Mouse (Mus musculus) G1E (cell line): ENCODE data around the gene Specc1l. TPM values are rescaled to one million over a fixed set of nuclear protein-coding genes. Genes with fewer than 3 reads are reported as not detected.

Source experiments
- ATAC-seq: 2 replicates; pipeline ENCODE4 v1.8.0; 2016; ENCODE audit warnings: mild to moderate bottlenecking; ENCODE audit not compliant: insufficient number of reproducible peaks, poor library complexity, low FRiP score, severe bottlenecking; ENCODE audit errors: extremely low read depth
- DNase-seq: peaks from one replicate; pipeline ENCODE4 v3.0.0; 2012; ENCODE audit warnings: low spot score
- H3K27me3 ChIP-seq: 2 replicates; pipeline ENCODE4 v1.6.1; 2012; ENCODE audit warnings: mild to moderate bottlenecking, low read length, inconsistent platforms; ENCODE audit not compliant: insufficient read depth
- H3K36me3 ChIP-seq: replicated peaks from 2 replicates; pipeline ENCODE3; 2012; ENCODE audit warnings: mild to moderate bottlenecking, inconsistent platforms
- H3K4me1 ChIP-seq: 2 replicates; pipeline ENCODE4 v1.6.1; 2012; ENCODE audit warnings: low read depth, low read length, inconsistent platforms, mixed read lengths; ENCODE audit not compliant: insufficient read depth
- H3K4me3 ChIP-seq: 2 replicates; pipeline ENCODE4 v1.5.1; 2012; ENCODE audit warnings: low read depth, mild to moderate bottlenecking, inconsistent platforms, low read length, moderate library complexity, mixed read lengths
- H3K9me3 ChIP-seq: replicated peaks from 2 replicates; pipeline ENCODE4 v1.6.1; 2012; ENCODE audit warnings: inconsistent platforms
- CTCF ChIP-seq: IDR thresholded peaks from 2 replicates; pipeline ENCODE4 v1.5.1; 2012; ENCODE audit warnings: low read depth, low read length, inconsistent platforms, mixed read lengths
- GATA1 ChIP-seq: IDR thresholded peaks from 2 replicates; pipeline ENCODE4 v1.6.1; 2012; ENCODE audit warnings: borderline replicate concordance, low read length, inconsistent platforms, mixed read lengths
- GATA2 ChIP-seq: IDR thresholded peaks from 2 replicates; pipeline ENCODE4 v1.6.1; 2012; ENCODE audit warnings: low read depth, low read length, inconsistent platforms, borderline replicate concordance
- POLR2AphosphoS5 ChIP-seq: IDR thresholded peaks from 2 replicates; pipeline ENCODE4 v1.6.1; 2012; ENCODE audit warnings: low read depth, low read length, inconsistent platforms; ENCODE audit not compliant: insufficient replicate concordance
- TAL1 ChIP-seq: conservative IDR thresholded peaks from 2 replicates; pipeline ENCODE4 v1.6.1; 2012; ENCODE audit warnings: low read depth, low read length, inconsistent platforms, mixed read lengths
- polyA plus RNA-seq: library from polyadenylated mRNA; stranded (reverse); fragments of >175 nt; gene quantifications from 2 replicates; pipeline ENCODE4 v1.2.3, GENCODE M21; 2012
- total RNA-seq, 2 experiments: library from RNA; stranded (forward) in 1 of 2; stranded (reverse) in 1 of 2; fragments of 200-1000 nt in 1 of 2; fragments of >200 nt in 1 of 2; fragmentation: Nextera tagmentation in 1 of 2; gene quantifications; 2 replicates each; pipeline ENCODE4 v1.2.3; 2014 to 2017

Gene Specc1l
- total and polyA plus RNA-seq, 3 experiments = 6.6 to 31.1 (median 24.2) TPM

DNA sequence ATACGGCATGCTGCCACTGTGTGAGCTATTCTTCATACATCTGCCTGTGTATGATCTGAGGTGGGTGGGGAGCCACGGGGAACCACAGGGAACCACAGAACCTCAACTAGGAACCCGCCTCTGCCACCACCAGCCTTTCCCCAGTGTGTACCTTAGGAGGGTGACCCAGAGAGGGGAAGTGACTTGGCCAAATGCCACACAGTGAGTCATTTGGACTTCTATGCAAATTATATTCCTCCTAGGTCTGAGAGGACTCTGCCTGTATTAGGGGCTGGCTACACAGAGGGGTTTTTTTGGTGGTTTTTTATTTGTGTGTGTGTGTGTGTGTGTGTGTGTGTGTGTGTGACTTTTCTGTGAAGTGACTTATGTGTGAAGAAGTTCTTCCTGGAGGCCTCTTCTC is 114.7 kb downstream of the Specc1l start:
- H3K9me3 ChIP-seq = no peaks in the 10 kb centered on the region
- DNase-seq (no peak), ATAC-seq (no peak)
- peaks cover 28% of the 10 kb centered on the region for H3K27me3 ChIP-seq
- TF ChIP-seq CTCF (no peak), GATA2 (no peak), GATA1 (no peak), TAL1 (no peak), POLR2AphosphoS5 (no peak)
- H3K4me1 ChIP-seq = no peaks in the 10 kb centered on the region; the same call in 1 of the 2 replicates
- H3K4me3 ChIP-seq = no peak overlapping the region
- H3K36me3 ChIP-seq = no peaks in the 10 kb centered on the region

DNA sequence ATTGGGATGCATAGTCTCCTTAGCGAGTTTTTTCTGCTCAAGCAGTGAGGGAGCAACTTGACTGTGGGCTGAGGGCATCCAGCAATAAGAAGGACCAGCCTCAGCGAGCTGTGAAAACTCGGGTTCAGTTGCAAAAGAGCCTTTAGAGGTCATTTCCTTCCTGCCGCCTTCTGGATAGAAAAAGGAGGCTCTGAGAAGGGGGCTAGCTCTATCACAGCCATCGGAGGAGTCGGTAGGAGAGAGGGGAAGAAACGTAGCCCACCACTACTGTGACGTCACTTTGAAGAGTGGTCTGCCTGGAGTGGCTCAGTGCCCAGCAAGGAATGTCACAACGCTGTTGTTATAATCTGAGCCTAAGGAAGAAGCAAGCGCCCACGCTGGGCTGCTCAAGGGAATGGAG is 115.2 kb downstream of the Specc1l start:
- Histone ChIP-seq H3K4me1 (no peaks in the 10 kb centered on the region; the same call in 1 of the 2 replicates), H3K36me3 (no peaks in the 10 kb centered on the region), H3K27me3 (peaks cover 28% of the 10 kb centered on the region), H3K9me3 (no peaks in the 10 kb centered on the region), H3K4me3 (no peak overlapping the region)
- no peak for TF ChIP-seq CTCF
- no peak for TF ChIP-seq GATA2
- TF ChIP-seq GATA1 = no peak
- DNase-seq (no peak), ATAC-seq (no peak)

DNA sequence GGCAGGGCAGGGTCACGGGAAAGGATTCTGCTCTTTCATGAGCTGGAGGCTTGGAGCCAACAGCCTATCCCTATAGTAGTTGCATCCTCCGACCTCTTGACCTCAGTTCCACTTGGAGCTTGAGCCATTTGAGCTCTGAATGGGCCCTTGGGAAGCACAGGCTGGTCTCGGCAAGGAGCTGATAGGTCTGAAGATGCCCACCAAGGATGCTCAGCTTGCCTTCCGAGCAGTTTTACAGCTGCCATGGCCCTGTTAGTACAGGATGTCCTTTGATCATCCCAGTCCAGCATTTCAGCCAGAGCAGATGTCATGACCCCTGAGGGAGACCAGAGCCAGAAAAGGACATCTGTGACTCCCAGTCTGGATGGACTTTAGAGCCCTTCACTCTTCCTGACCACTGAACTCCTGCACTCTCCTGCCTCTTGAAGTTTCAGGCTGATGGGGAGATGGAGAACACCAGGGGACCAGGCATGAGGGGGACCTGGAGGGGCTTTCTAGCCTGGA is 116.4 kb downstream of the Specc1l start:
- ATAC-seq (no peak), DNase-seq (no peak)
- Histone ChIP-seq H3K4me3 (no peak overlapping the region), H3K4me1 (no peaks in the 10 kb centered on the region; the same call in 1 of the 2 replicates), H3K36me3 (no peaks in the 10 kb centered on the region), H3K9me3 (no peaks in the 10 kb centered on the region), H3K27me3 (peaks cover 28% of the 10 kb centered on the region)
- TF ChIP-seq CTCF = no peak

DNA sequence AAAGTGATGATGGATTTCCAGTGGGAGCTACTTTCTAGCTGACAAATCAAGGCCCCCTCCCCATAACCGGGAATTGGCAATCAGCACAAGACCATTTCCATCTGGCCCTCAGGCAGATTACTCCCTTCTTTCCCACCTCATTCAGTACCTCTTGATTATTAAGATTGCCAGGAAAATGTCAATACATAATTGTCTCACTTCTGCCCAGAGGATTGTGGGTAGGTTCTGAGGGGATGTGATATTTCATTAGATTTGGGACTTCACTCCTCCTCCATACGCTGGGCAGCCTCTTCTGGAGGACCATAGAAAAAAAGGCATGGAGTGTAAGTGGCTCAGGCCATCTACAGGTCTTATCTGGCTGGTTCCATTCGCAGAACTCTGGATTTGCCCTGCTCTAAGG is 120.4 kb downstream of the Specc1l start:
- Histone ChIP-seq H3K36me3 (no peaks in the 10 kb centered on the region), H3K27me3 (peaks cover 13% of the 10 kb centered on the region), H3K4me1 (no peaks in the 10 kb centered on the region; the same call in 1 of the 2 replicates), H3K9me3 (no peaks in the 10 kb centered on the region), H3K4me3 (no peak overlapping the region)
- DNase-seq = no peak
- TF ChIP-seq TAL1 = no peak
- no peak for TF ChIP-seq GATA2
- no peak for TF ChIP-seq POLR2AphosphoS5
- no peak for TF ChIP-seq CTCF
- TF ChIP-seq GATA1 = no peak
- ATAC-seq = no peak

DNA sequence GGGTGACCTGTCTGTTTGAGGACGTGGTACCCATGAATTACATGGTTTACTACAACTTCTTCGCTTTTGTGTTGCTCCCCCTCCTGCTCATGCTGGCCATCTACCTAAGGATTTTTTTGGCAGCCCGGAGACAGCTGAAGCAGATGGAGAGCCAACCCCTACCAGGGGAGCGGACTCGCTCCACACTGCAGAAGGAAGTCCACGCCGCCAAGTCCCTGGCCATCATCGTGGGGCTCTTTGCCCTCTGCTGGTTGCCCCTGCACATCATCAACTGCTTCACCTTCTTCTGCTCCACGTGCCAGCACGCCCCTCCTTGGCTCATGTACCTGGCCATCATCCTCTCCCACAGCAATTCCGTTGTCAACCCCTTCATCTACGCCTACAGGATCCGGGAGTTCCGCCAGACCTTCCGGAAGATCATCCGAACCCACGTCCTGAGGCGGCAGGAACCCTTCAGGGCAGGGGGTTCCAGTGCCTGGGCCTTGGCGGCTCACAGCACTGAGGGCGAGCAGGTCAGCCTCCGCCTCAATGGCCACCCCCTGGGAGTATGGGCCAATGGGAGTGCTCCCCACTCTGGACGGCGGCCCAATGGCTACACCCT is 121.4 kb downstream of the Specc1l start:
- no peak overlapping the region for H3K4me3 ChIP-seq
- no peaks in the 10 kb centered on the region for H3K36me3 ChIP-seq
- TF ChIP-seq POLR2AphosphoS5 (no peak), CTCF (no peak), GATA2 (no peak), TAL1 (no peak), GATA1 (no peak)
- no peak for DNase-seq
- no peak for ATAC-seq
- peaks cover 8% of the 10 kb centered on the region for H3K27me3 ChIP-seq
- no peaks in the 10 kb centered on the region; the same call in 1 of the 2 replicates for H3K4me1 ChIP-seq
- no peaks in the 10 kb centered on the region for H3K9me3 ChIP-seq

DNA sequence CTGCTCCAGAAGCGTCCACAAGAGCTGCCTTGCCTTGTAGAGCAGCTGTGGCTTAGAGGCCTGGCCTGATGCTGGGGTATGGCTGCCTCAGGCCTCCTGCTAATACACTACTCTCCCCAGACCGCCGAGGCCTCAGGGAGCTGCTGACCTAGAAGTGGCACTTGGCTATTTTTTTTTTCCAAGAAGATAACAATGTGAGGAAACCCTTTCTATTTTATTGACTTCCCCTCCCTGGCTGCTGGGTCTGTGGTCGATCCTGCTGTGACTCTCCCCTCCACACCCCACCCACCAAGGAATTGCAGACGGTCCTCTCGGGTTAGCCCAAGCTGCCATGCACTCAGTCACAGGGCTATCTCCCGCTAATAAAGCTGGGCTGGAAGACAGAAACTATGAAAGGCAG is 122.3 kb downstream of the Specc1l start:
- TF ChIP-seq TAL1 (no peak), CTCF (no peak), GATA1 (no peak)
- Histone ChIP-seq H3K27me3 (peaks cover 4% of the 10 kb centered on the region; the same call in 1 of the 2 replicates), H3K4me1 (no peaks in the 10 kb centered on the region; the same call in 1 of the 2 replicates), H3K9me3 (no peaks in the 10 kb centered on the region), H3K36me3 (no peaks in the 10 kb centered on the region), H3K4me3 (no peak overlapping the region)
- DNase-seq (no peak), ATAC-seq (no peak)

DNA sequence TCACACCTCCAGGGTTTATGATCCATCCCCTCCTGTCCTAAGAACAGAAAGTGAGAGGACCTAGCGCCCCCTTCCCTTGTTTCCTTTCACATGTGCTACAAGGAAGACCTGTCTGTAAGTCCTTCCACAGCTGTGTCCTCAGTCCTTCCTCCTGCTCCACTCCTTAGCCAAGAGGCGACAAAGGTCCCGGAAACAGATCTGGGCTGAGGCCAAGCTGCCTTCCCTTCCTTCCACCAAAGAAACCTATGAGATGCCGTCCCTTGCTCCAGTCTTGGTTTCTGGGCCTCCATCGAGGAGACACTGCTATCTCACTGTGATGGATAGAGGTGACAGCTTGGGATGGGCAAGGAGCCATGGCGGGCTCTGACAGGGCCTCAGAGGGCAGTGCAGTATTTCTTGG is 123.2 kb downstream of the Specc1l start:
- Histone ChIP-seq H3K36me3 (no peaks in the 10 kb centered on the region), H3K27me3 (no peaks in the 10 kb centered on the region), H3K4me1 (no peaks in the 10 kb centered on the region; the same call in 1 of the 2 replicates), H3K4me3 (no peak overlapping the region), H3K9me3 (no peaks in the 10 kb centered on the region)
- ATAC-seq (no peak), DNase-seq (no peak)
- no peak for TF ChIP-seq TAL1
- no peak for TF ChIP-seq CTCF
- TF ChIP-seq GATA2 = no peak
- TF ChIP-seq GATA1 = no peak
- no peak for TF ChIP-seq POLR2AphosphoS5
